Mouse (Mus musculus) E14TG2a.4 (cell line): ENCODE results near the gene Xpot.

Experiments used
- H3K27me3 ChIP-seq: 2 replicates; pipeline ENCODE4 v1.6.1; 2014; ENCODE audit warnings: low read length, control low read depth; ENCODE audit not compliant: insufficient read depth
- H3K36me3 ChIP-seq: 2 replicates; pipeline ENCODE4 v1.6.1; 2014; ENCODE audit warnings: low read length, control low read depth; ENCODE audit not compliant: insufficient read depth
- H3K4me1 ChIP-seq: replicated peaks from 2 replicates; pipeline ENCODE4 v1.6.1; 2014; ENCODE audit warnings: low read depth, low read length, control low read depth
- H3K4me3 ChIP-seq: replicated peaks from 2 replicates; pipeline ENCODE4 v1.5.1; 2014; ENCODE audit warnings: mild to moderate bottlenecking, low read length
- H3K9me3 ChIP-seq: 2 replicates; pipeline ENCODE4 v1.6.1; 2014; ENCODE audit warnings: low read length, control low read depth
- CTCF ChIP-seq: conservative IDR thresholded peaks from 2 replicates; pipeline ENCODE4 v1.5.1; 2014; ENCODE audit warnings: low read length
- NANOG ChIP-seq: IDR thresholded peaks from 2 replicates; pipeline ENCODE4 v1.6.1; 2014; ENCODE audit warnings: borderline replicate concordance, low read length, mixed read lengths
- POU5F1 ChIP-seq: IDR thresholded peaks from 2 replicates; pipeline ENCODE4 v1.6.1; 2014; ENCODE audit warnings: low read length, borderline replicate concordance

Xpot gene

DNA sequence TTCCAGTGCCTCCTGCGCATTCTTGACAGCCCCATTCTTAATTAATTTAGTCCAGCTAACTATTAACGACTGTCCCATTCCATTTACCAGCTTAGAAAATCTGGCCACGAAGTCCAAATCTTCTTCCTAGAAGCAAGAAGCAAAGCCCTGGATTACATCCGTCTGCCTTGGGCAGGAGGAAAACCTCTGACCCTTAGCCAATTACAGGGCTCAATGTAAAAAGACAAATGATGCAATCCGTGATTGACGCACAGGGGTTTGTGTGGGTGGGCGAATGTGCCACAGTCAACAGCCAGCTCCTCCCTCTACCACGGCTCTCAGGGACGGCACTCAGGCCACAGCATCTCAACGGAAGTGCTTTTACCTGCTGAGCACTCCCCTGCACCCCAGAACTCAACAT lies 14.5 kb downstream of the Xpot start:
- peaks cover 34% of the 10 kb centered on the region for H3K4me1 ChIP-seq
- no peak for TF ChIP-seq CTCF
- no peak for TF ChIP-seq NANOG
- TF ChIP-seq POU5F1 = no peak
- H3K36me3 ChIP-seq = peaks cover 98% of the 10 kb centered on the region
- H3K9me3 ChIP-seq = peaks cover 11% of the 10 kb centered on the region
- no peak overlapping the region for H3K4me3 ChIP-seq
- H3K27me3 ChIP-seq = no peaks in the 10 kb centered on the region

DNA sequence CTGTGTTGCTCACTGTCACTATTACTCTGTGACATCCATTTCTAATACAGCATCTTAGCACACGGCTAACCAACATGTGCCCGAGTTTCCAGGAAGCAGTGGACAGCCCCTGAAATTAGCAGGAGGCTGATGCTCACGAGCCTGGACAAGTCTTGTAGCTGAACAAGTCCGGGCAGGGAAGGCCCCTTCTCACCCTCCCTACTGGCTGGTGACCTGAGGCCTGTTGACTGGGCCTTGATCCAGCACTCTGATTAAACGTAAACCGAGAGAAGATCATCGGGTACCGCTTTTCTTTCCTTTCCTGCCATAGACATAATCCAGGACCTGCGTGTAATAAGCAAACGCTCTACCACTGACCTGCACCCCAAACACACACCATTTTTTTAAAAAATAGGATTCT lies 18.0 kb downstream of the Xpot start:
- TF ChIP-seq NANOG (no peak), CTCF (no peak), POU5F1 (no peak)
- Histone ChIP-seq H3K9me3 (peaks cover 11% of the 10 kb centered on the region), H3K4me3 (no peak overlapping the region; the same call in 1 of the 2 replicates), H3K4me1 (peaks cover 50% of the 10 kb centered on the region), H3K27me3 (no peaks in the 10 kb centered on the region), H3K36me3 (peaks cover 99% of the 10 kb centered on the region)

DNA sequence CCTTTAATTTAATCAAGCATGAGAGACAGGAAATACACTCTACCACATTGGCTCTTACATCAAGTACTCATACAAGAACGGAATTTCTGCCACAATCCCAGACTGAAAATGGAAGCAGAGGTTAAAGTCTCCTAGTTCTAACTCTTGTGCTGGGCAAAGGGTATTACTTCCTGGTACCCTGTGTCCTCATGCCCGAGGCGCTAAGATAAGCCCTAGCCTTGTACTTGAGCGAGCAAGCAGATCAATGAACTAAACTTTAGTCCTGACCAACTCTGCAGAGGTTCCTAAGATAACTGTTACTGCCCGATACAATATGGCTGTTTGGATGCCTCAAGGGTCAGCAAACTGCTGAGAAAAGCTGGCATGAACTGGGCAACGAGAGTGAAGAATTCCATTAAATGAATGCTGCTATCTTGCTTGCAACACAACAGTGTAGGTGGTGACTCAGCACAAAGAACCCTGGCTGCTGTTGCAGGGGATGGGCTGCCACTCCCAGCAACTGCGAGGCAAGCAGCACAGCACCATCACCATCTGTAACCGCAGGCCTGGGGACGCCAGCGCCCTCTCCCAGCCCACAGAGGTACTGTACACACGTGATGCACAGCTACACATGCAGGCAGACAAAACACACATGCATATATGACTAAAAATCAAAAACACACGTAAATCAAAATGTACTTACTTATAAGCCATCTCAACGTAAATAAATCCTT lies 21.3 kb downstream of the Xpot start:
- Histone ChIP-seq H3K4me1 (peaks cover 80% of the 10 kb centered on the region), H3K4me3 (no peak overlapping the region), H3K9me3 (peaks cover 6% of the 10 kb centered on the region), H3K27me3 (no peaks in the 10 kb centered on the region), H3K36me3 (peaks cover 98% of the 10 kb centered on the region)
- TF ChIP-seq POU5F1 = no peak
- TF ChIP-seq CTCF = peak; percentile 45
- TF ChIP-seq NANOG = no peak

DNA sequence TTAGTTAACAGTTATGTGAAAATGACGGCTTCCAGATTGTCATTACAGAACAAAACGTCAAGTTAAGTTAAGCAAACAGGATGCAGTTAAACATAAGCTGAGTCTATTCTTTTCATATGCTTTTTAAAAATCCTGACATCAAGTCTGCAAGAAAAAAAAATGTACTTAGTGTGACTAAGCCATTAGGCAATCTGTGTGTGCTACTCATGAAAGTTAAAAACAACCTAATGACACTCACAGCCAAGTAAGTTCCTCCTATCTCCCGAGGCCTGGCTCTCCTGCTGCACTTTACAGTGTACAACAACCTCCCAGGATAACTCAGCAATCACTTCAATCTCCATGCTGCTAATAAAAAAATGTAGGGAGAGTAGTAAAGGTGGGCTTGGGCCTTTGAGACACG lies 22.6 kb downstream of the Xpot start:
- H3K36me3 ChIP-seq = peaks cover 98% of the 10 kb centered on the region
- TF ChIP-seq CTCF = no peak
- no peak overlapping the region for H3K4me3 ChIP-seq
- H3K9me3 ChIP-seq = no peaks in the 10 kb centered on the region
- H3K27me3 ChIP-seq = no peaks in the 10 kb centered on the region
- H3K4me1 ChIP-seq = peaks cover 81% of the 10 kb centered on the region

DNA sequence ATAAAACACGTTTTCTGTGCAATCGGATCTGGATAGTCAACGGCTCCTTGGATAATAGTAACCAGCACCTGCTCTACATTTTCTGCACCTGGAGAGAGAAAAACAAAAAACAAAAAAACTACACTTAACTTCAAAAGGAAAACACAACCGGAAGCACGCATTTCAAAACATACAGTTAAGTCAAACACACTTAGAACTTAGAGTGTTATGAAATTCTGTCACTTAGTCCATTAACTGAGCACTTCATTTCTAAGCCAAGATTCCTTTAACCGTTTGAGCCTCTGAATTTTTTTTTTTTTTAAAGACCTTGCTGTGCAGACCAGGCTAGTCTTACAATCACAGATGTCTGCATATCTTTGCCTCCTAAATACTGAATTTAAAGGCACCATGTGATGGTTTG lies 24.9 kb downstream of the Xpot start:
- H3K9me3 ChIP-seq = no peaks in the 10 kb centered on the region
- peaks cover 58% of the 10 kb centered on the region for H3K4me1 ChIP-seq
- no peaks in the 10 kb centered on the region for H3K27me3 ChIP-seq
- peaks cover 98% of the 10 kb centered on the region for H3K36me3 ChIP-seq
- TF ChIP-seq NANOG (no peak), POU5F1 (no peak), CTCF (no peak)
- H3K4me3 ChIP-seq = no peak overlapping the region

DNA sequence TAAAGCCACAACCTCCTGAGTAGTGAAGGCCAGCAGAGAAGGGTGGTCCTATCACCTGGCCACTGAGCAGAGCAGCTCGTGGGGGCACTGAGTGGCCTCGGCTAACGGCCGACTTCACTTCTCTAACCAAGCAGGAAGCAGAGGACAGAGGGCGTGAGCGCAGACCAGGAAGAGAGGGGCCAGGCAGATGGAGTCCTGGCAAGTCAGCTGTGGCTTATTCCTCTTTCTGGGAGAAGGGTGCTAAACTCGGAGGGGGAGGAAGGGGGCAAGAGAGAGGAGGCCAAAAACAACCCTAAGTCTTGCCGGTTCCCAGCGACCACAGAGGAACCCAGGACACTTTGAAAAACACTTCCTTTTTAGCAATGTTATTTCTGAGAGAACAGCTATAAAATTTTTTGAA lies 29.6 kb downstream of the Xpot start:
- no peak for TF ChIP-seq CTCF
- no peak for TF ChIP-seq NANOG
- no peak for TF ChIP-seq POU5F1
- Histone ChIP-seq H3K9me3 (no peaks in the 10 kb centered on the region), H3K4me1 (peaks cover 32% of the 10 kb centered on the region), H3K4me3 (no peak overlapping the region), H3K36me3 (peaks cover 96% of the 10 kb centered on the region), H3K27me3 (no peaks in the 10 kb centered on the region)

DNA sequence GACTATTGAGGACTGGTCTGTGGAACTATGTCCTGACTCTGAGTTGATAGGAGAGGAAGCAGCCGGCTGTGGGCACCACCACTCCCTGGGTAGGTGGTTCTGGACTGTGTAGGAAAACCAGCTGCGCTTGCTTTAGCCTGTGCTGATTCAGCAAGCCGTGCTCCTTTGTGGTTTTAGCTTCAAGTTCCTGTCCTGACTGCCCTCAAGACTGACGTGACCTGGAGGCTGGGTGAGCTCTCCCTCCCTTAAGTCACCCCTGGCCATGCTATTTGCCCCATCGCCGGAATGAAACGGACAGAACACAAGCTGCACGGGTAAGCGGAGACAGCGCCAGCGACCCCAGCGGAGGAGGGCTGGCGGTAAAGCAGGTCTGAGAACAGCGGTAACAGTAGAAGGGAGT lies 35.0 kb downstream of the Xpot start:
- Histone ChIP-seq H3K9me3 (no peaks in the 10 kb centered on the region), H3K4me1 (peaks cover 25% of the 10 kb centered on the region), H3K36me3 (peaks cover 79% of the 10 kb centered on the region), H3K4me3 (no peak overlapping the region), H3K27me3 (no peaks in the 10 kb centered on the region)
- no peak for TF ChIP-seq NANOG
- no peak for TF ChIP-seq CTCF
- TF ChIP-seq POU5F1 = no peak

DNA sequence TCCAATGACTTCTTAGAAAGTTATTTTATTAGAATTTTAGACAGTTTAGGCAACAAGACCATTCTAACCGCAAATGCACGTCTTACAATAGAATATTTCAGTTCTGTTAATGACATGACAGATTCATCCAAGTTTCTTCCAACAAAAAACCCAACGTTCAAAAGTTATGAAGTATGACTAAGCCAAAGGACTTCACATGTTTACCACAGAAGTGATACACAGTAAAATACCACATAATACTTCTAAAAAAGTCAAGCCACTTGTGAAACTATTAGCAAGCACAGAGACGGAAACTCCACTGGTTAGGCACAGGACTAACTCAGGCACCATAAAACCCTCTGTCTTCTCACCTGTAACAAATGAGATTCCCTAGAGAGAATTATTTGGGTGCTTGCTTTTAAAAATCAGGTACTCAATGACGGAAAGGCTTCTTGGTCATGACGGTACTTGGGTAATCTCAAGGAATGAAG lies 38.7 kb downstream of the Xpot start:
- Histone ChIP-seq H3K4me1 (peaks cover 36% of the 10 kb centered on the region), H3K27me3 (no peaks in the 10 kb centered on the region), H3K36me3 (peaks cover 64% of the 10 kb centered on the region), H3K9me3 (no peaks in the 10 kb centered on the region), H3K4me3 (peak overlapping the region; percentile 88)
- TF ChIP-seq CTCF = no peak
